Mouse (Mus musculus): ENCODE results near the gene AC131692.1.

The AC131692.1 gene

DNA sequence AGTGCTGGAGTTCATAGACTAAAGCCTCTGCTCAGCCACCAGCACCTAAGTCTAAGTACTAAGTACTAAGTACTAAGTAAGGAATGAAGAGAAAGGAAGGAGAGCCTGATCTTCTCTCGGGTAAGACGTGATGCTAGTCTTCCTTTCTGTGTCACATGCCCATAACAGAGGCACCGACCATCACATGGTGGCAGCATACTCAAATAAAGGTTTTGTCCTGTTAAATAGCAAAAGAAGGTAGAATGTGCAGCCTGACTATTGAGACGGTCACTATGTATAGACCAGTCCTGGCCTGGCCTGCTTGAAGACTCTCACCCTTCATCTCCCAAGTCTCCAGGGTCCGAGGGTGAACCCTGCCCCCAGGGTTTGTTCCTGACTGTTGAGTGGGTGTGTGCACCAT, 50.6 kb downstream of the AC131692.1 start:
- no peak for DNase-seq (ENCODE audit: extremely low read depth, insufficient read length, low spot score)
